Mouse (Mus musculus) c-Kit-positive CD71-positive TER-119-positive erythroid progenitor cells, embryonic 14.5 days (primary cell): ENCODE data around the gene Prkn.
"Not testable (repeated sequence)": the region's sequence is repeated elsewhere in the genome, so short reads cannot be mapped to it uniquely, and the experiment has no call there.

ENCODE experiments used
- DNase-seq: peaks from one replicate; pipeline ENCODE4 v3.0.0-alpha.2; 2013; ENCODE audit warnings: low spot score

Gene Prkn

DNA sequence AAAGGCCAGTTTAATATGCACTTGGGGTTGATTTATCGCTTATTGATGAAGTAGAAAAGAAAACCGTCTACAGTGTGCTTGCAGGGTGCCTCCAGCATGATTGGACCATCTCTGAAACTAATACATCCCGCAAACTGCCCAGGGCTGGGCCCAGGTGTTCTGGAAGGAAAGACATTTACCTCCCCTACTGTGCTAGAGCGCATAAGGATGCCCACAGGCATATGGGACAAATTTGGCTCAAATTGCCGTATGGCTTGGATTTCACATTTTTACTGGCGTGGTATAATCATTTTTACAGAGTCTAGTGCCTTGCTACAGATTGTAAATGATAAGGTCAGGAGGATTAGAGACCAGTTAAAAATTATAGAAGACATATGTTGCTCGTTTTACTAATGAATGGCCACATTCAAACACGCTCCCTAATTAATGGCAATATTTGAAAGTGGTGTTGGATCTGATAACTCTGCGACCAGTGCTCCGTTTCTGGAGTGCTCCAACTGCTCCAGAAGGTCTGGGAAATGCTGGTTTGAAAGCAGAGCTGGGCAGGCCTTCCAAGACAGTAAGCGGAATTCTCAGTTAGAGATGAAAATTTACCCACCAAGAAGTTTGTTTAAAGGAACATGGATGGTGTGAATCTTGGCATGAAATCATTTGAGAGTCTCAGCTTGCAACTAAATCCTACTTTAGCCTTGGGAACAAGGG lies 1150.4 kb downstream of the Prkn start:
- DNase-seq: no peak

DNA sequence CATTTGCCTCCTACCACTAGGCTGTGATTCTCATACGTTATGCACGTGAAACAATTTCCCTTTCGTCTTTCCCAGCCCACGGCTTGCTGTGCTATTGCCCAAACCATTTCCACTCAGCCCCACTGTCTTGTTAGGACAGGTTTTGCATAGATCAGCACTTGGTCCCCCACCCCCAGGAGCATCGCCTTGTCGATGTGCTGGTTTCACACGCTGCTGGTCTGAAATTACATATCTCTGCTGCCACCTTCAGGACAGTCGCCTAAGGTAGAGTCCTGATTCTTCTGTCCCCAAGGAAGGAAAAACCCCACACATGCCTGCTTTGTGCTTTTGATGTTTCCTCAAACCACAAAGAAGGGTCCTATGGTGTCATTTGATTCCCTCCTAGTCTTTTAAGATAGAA lies 1153.1 kb downstream of the Prkn start:
- peak; percentile 17 for DNase-seq

DNA sequence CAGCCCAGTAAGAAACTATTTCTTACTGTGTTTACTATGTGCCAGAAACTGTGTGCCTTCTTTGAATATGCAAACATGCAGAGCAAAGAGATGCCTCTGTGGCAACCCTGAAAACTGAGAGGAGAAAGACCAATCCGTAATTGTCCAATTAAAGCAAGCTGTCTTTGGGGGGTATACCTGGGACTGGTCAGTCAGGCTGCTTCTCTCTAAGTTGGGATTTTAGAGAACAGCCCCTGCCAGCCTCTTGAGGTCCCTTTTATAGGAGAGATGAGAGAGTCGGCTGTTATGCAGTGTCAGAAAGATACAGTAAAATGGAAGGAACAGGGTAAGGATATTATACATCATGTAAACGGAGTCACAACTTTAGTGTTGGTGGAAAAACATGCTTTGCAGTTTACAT lies 1154.1 kb downstream of the Prkn start:
- no peak for DNase-seq

DNA sequence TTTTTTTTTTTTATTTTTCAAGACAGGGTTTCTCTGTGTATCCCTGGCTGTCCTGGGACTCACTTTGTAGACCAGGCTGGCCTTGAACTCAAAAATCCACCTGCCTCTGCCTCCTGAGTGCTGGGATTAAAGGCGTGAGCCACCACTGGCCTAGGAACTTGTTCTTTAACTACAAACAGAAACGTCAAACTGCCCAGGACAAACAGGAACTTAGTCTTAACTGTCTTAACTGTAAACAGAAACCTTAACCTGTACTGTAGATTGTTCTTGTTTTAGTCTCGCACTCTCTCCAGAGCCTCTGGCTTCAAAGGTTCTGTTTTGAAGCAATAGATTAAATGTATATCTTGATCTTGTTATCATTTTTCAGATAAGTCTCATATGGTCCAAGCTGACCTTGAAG lies 1154.6 kb downstream of the Prkn start:
- DNase-seq: not testable (repeated sequence)

DNA sequence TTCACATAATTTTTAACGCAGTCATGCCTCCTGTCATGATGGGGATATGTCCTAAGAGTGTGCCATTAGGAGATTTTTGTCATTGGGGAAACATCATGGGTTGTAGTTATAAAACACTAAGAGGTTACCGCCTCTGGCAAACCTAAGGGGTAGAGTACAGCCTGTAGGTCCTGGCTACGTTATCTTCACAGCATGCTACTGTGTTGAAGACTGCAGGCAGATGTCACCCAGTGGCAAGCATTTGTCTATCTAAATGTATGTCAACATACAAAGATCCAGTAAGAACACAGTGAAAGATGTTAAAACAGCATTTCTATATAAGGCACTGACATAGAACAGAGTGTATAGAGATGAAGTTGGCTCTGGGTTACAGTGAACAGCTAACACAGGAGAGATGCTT lies 1155.3 kb downstream of the Prkn start:
- no peak for DNase-seq

DNA sequence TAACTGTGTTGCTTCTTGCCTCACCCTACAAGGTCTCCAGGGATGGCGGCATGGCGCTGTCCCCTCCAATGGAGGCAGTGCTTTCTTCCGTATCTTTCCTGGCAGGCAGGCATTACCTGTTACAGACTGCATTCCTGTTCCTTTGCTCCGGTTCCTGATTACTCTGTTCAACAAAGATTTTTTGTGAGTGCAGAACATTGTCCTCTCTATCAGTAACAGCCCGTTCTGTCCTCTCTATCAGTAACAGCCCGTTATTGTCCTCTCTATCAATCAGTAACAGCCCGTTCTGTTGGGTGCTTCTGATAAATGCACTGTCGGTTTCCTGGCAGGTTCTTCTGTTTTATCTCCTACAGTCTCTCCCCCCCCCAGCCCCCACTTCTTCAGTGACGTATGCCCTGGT lies 1156.1 kb downstream of the Prkn start:
- peak; percentile 42 for DNase-seq

DNA sequence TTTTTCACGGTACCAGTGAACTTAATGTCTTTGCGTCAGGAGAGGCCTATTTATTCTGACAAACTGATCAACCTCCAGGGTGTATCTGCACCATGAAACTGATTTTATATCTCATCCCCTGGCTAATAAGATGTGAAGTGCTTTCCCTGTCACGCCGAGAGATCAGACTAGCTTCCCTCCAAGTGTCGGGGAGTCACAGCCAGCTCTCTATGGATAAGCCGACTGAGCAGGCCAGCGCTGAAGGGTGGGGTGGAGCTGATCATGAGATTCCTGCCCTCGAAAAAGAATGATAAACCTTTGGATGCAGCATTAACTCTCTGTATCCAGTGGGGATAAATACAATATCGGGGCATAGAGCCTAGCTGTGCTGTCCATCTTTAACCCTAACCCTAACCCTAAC lies 1160.1 kb downstream of the Prkn start:
- DNase-seq: no peak

DNA sequence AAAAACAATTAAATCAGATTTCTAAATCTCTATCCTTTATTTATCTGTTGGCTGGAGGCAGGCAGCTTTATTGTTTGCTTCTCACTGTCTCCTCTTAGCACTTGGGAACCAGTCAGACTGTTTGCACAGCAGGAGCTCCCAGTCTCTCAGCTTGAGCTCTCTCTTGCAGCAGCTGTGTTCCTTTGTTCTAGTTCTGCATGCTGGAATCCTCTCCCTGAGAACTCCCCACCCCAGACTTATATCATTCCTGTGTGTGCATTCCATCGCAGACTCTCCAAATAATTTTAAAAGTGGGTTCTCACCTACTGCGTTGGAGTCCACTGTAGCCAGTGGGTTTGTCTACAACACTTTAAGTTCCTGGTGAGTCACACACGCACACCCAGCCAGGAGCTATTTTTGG lies 1181.1 kb downstream of the Prkn start:
- no peak for DNase-seq

DNA sequence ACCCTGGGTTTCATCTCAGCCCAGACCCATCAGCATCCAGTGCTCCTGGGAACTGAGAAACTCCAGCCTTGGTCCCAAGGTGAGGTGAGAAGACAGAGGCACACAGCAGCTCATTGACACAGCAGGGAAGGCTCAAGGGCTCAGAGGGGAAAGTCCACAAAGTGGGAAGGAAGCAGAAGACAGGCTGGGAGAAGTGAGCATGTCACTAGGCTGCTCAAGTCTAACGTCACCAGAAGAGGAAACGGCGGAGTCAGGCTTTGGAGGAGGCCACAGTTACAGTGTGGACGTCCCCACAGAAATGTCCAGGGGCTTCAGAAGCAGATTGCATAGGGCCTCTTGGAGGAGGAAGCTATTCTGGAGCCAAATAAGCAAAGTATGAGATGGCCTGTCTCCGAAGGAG lies 1189.2 kb downstream of the Prkn start:
- no peak for DNase-seq

DNA sequence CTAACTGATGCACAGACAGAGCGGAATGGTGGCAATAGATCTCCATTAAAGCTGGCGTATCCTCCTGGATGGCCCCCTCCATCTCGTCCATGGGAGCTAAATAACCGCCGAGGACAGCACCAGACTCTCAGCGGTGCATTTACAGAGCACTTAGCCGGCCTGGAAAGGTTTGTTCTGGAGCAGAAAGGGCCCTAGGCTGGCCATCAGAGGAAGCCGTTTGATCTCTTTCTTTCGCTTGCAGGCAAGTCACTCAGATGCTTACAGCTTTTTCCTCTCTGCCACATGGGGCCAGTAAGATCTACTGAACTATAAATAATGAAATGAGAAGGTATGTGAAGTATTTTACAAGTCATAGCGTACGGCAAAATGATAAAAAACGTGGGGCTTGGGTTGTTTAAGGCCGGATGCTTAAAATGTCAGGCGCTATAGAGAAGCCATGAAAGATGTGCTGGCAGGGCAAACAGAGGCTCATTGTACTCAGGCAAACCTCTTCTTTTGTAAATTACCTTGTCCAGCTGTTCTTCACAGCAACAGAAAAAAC lies 1189.8 kb downstream of the Prkn start:
- DNase-seq: no peak

DNA sequence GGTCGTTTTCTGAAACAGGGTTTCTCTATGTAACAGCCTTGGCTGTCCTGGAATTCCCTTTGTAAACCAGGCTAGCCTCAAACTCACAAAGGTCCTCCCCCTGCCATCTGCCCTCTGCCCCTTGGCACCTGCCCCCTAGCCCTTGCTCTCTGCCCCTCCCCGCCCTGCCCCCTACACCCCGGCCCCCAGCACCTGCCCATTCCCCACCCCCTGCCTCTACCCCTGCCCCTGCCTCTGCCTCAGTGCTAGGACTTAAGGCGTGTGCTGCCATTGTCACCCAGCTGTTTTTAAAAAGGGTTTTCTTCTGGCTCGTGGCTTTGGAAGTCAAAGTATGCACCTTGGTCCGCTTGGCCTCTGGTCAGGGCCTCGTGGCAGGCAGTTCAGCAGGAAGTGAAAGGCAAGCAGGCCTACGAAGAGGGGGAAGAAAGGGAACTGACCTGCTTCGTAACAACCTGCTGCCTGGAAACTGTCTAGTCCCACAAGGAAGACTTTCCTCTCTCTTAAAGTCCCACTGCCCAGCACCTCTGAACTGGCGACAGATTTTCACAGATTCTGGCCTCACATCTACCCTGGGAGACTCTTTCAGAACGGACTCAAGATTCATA lies 1190.5 kb downstream of the Prkn start:
- no peak for DNase-seq

DNA sequence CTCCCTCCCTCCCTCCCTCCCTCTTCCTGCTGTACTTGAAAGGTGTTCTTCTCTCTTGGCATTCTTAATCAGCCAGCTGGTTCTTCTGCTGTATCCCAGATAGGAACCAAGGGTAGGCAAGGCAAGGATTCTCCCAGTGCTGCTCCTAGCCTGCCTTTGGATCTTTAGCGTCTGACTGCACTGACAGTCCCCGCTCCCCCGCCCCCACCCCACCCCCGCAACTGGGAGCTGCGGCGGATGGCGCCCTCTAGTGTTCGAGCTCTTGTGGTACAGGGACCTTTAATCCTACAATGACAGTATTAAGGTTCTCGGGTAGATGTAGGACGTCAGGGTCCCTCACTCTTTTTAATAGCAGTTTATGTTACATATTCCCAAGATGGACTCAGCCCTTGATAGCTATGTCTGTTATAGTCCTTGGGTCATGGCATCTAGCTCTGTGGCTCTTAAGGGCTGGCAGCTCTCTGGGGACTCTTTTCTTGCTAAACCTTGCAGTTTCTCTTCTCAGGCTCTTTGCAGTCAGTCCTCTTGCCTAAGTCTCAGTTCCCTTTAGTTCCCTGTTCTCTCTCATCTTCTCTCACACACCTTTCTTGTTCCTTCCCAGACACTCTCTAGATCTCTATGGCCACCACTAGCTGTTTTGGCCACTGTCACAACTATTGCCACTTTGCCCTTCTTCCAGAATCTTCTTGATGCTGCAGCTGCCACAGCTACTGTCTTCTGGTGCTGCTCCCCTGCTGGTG lies 1191.2 kb downstream of the Prkn start:
- peak; percentile 53 for DNase-seq

DNA sequence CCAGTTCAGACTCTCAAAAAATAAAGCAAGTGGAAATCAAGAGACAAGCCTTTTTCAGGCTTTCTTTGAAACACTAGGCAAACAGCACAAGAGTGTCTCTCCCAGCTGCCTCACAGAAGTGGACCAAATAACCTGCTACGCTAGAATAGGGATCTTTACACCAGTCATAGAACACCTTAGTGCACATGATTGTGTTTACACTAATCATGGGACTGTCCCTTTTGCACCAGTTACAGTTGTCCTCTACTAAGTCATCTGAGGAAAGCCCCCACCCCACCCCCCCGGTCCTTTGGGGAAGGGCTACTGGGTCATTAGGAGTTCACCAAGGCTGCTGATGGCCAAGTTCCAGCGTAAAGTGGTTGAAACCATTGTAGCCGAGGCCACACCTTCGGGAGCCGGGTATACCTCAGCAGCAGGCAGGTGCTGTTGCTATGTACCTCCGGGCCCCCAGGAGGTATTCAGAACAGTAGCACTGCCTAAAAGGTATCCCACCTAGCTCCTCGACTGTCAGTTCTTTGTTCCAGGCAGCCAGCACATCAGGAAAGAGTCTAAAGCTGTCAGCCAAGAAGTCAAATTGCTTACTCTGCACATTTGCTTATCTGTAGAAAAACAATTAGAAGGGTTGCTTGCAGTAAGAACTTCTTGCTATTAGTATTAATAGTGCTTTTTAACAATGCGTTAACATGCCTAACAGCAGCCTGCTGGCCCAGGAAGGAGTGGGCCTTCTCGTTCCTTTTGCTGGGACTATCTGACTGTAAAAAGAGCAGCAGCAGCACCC lies 1192.0 kb downstream of the Prkn start:
- no peak for DNase-seq

DNA sequence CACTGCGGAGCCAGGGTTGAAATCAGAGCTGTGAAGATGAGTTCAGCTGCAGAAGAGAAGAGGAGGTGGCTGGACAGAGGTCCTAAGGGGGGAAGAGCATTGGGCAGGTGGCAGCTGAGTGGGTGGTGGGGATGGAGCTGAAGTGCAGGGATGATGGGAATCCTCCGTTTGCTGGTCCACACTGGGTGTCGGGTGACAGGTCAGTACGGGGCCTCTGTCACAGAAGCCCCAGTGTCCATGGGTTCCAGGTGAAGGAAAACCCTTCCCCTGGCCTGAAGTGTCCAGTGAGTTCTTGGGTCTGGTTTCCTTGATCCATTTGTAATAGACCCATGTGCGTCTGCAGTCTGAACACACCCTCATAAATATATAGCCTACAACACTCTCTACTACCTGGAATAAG lies 1195.2 kb downstream of the Prkn start:
- no peak for DNase-seq

DNA sequence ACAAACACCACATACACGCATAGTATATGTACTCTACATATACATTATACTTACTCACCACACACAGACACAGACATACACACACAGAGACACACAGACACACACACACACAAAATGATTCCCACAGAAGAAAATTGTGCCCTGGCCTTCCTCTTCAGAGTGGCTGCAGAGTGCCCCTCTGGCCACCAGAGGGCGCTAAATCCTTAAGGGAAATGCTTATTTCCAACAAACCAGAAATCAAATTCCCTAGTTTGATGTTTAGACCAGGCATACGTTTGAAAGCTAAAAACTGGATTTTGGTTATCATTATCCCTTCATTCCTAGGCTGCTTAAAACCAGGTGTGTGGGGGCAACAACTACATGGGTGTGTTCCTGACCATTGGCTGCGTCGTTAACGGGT lies 1196.0 kb downstream of the Prkn start:
- peak; percentile 82 for DNase-seq

DNA sequence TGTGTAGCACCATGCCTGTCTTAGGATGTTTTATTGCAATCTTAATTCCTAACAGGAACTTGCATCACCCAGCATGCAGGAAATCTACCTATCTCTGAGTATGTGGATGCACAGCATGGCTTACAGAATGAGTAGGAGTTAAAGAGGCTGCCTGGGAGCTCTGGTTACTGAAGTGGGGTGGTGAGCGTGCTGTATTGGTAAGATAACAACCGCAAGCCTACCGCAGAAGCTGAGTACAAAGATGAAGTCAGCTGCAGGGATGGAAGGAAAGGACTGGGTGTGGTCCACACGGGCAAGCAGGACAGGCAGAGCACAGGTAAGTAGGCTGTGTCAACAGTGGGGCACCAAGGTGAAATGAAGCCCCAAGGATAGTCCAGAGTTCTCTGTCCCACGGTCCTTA lies 1196.9 kb downstream of the Prkn start:
- DNase-seq: peak; percentile 86

DNA sequence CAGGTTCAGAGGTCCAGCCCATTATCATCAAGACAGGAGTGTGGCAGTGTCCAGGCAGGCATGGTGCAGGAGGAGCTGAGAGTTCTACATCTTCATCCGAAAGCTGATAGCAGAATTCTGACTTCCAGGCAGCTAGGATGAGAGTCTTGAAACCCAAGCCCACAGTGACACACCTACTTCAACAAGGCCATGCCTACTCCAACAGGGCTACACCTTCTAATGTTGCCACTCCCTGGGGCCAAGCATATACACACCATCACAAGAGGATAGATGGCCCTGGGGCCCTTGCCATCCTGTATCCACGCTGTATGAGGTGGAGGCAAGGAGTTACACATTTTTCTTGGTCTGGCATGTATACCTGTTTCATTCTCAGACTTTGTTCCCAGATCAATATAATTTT lies 1197.4 kb downstream of the Prkn start:
- DNase-seq: peak; percentile 73

DNA sequence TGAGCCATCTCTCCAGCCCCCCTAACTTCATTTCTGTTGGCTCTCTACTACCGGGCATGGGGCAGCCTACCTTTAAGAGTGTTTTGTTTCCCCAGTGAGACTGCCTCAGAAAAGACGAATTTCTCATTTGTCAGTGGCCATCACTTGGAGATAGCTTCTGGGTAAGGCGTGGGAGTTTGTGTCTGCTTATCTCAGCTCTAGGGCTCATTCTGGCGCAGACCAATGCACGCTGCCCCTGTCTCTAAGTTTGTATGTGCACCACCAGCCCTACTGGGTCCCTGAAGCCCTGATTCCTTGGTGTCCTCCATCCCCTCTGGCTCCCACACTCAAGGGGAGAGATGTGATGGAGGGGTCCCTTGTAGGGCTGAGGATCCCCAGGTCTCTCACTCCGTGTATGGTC lies 1198.3 kb downstream of the Prkn start:
- DNase-seq: peak; percentile 81

DNA sequence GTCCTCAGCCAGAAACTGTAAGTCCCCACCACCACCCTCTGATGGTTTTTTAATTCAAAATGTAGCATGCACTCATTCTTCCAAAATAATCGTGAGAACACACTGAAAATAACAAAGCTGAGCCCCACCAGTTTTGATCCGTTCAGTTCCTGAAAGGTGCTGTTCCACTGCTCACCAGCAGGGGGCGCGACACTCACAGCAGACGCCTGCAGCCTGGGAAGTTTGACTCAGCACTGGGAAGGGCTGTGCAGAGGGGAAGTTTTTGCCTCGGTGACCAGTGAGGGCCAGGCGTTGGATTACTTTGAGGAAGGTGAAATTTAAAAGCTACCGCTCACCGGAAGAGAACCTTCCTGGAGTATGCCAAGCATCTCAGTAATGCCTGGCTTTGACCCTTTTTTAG lies 1199.0 kb downstream of the Prkn start:
- DNase-seq: peak; percentile 88

DNA sequence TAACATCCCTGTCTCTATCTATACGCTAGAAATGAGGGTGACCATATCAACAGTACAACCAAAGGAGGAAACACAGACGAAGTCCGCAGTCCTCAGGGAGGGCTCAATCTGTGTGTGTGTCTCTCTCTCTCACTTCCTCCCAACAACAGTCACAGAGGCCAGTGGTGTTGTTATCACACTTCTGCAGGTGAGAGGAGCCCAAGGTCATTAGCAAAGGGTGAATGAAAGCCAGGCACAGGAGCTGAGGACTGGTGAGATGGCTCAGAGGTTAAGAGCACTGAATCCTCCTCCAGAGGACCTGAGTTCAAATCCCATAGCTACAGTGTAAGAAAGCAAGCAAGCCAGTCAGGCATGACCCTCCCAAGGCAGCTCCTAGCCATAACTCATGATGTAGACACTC lies 1199.7 kb downstream of the Prkn start:
- DNase-seq: peak; percentile 52

DNA sequence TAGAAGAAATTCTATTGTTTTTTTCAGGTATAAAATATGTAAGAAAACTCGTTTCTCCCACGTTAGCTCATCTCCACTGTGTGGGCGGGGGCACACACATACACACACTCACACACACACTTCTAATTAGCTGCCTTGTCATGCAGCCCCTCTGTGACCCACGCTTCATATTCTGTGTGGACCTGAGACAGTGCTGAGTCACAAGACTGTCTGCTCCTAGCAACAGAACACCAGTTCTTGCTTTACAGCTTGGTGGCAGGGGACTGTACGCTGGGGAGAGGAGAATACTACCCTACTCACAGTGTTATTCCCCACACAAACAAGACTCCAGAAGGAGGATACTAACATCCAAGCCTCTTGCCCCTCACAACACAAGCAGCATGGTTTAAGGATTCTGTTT lies 1200.4 kb downstream of the Prkn start:
- DNase-seq: no peak

DNA sequence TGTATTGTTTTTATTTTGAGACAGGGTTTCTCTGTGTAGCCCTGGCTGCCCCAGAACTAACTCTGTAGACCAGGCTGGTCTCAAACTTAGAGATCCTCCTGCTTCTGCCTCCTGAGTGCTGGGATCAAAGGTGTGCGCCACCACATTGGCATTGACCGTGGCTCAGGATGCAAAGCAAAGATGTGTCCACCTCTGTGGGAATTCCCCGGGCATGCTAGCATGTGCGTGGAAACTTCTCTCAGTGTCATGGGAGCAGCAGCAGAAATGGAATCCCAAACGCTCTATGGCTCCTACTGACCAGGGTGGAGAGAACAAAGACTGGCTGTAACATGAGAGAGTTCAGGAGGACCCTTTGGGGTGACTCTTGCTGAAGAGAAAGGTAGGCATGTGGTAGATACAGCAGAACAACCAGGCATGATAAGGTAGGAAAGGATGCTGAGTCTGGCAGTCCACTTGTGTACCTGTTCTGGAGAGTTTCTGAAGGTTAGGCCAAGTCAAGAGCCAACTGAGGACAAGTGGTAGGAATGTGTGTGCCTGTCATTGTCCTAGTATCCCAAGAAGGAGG lies 1201.0 kb downstream of the Prkn start:
- no peak for DNase-seq
